Mouse (Mus musculus): ENCODE measurements around the gene Samd8.

The Samd8 gene

GRCm38 (mm10) chr14:21831830-21832403, 81.6 kb downstream of the Samd8 start:
- peak; percentile 50 for DNase-seq

GRCm38 (mm10) chr14:21838336-21839017, 88.1 kb downstream of the Samd8 start:
- DNase-seq: no peak

- DNase-seq: no peak
Observed at GRCm38 (mm10) chr14:21841819-21842592, 91.7 kb downstream of the Samd8 start.

GRCm38 (mm10) chr14:21843263-21843662, 92.9 kb downstream of the Samd8 start:
- DNase-seq: no peak

- no peak for DNase-seq
Observed at GRCm38 (mm10) chr14:21846827-21847380, 96.6 kb downstream of the Samd8 start.

- DNase-seq: peak; percentile 36
Observed at GRCm38 (mm10) chr14:21847381-21848165, 97.2 kb downstream of the Samd8 start.

Data from kidney, adult 11 months (tissue).